Mouse (Mus musculus) megakaryocyte, embryonic 14.5 days (primary cell): ENCODE data around the gene Stac.

Experiments
- FLI1 ChIP-seq: IDR thresholded peaks from 2 replicates; pipeline ENCODE4 v1.6.1; 2012; ENCODE audit warnings: low read length, inconsistent platforms, mixed read lengths
- GATA1 ChIP-seq: IDR thresholded peaks from 3 replicates; pipeline ENCODE4 v1.6.1; 2012; ENCODE audit warnings: mixed read lengths, low read length, inconsistent platforms, borderline replicate concordance

- no peak for TF ChIP-seq GATA1
- no peak for TF ChIP-seq FLI1
Observed at GRCm38 (mm10) chr9:111737796-111738195, 47.6 kb upstream of the Stac start.
